Mouse (Mus musculus): ENCODE data around the gene Otor. TPM values are rescaled to one million over a fixed set of nuclear protein-coding genes. Genes with fewer than 3 reads are reported as not detected.

Otor gene
- polyA plus RNA-seq, 1 experiment from 2014 or later: 30.6 TPM

DNA sequence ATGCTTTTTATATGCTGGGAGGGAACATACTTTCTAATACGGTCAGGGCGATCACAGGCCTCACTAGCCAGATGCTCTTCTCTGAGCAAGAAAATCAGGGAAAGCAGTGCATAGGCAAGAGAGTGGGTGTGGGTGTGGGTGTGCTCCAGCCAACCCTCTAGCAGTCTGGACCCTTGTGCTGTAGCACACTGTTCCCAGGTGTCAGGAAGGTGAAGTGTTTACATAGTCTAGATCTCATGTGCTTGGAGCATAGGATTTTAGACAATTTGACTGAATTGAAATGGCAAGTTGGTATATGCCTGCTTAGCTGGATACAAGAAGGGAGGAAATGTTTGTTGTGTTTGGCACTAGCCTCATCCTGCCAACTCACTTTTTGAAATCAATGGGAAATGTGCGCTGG lies 12.4 kb upstream of the Otor start:
- no peak overlapping the region for H3K27ac ChIP-seq
- ATAC-seq (ENCODE audit: insufficient number of reproducible peaks, insufficient read depth, low FRiP score, low TSS enrichment, low read depth): no peak
- no peak overlapping the region for H3K4me2 ChIP-seq
- peaks cover 5% of the 10 kb centered on the region for H3K4me1 ChIP-seq
- H3K9me3 ChIP-seq: no peaks in the 10 kb centered on the region
- no peaks in the 10 kb centered on the region for H3K27me3 ChIP-seq
- peaks cover 49% of the 10 kb centered on the region for H3K36me3 ChIP-seq
- H3K4me3 ChIP-seq: no peak overlapping the region
- H3K9ac ChIP-seq: no peak overlapping the region
- WGBS: 85% methylated on average over 3 of the region's 3 CpGs

DNA sequence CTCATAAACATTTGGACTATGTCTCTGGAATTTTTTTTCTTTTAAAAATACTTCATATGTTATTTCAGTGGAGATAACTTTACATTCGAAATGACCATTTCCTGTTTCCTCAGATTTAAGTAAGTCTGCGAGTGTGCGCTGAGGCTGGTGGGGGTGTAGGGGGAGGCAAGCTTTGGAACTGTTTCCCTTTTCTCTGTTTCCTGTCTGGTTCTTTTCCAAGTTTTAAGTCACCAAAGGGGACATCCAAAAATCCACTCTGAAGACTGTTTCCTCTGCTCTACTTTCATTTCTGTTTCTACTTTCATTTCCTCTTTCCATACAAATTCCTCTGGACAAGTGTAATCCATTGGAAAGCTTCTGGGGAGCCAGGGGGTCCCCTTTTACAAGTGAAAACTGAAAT lies 3.4 kb downstream of the Otor start:
- H3K4me2 ChIP-seq: no peak overlapping the region
- H3K9ac ChIP-seq: no peak overlapping the region
- H3K36me3 ChIP-seq: no peaks in the 10 kb centered on the region
- H3K9me3 ChIP-seq: no peaks in the 10 kb centered on the region
- H3K27ac ChIP-seq: no peak overlapping the region
- no peak overlapping the region for H3K4me3 ChIP-seq
- peaks cover 23% of the 10 kb centered on the region for H3K4me1 ChIP-seq
- no peaks in the 10 kb centered on the region for H3K27me3 ChIP-seq
- no peak for ATAC-seq (ENCODE audit: insufficient number of reproducible peaks, insufficient read depth, low FRiP score, low TSS enrichment, low read depth)
- 59% methylated on average over 3 of the region's 3 CpGs for WGBS

DNA sequence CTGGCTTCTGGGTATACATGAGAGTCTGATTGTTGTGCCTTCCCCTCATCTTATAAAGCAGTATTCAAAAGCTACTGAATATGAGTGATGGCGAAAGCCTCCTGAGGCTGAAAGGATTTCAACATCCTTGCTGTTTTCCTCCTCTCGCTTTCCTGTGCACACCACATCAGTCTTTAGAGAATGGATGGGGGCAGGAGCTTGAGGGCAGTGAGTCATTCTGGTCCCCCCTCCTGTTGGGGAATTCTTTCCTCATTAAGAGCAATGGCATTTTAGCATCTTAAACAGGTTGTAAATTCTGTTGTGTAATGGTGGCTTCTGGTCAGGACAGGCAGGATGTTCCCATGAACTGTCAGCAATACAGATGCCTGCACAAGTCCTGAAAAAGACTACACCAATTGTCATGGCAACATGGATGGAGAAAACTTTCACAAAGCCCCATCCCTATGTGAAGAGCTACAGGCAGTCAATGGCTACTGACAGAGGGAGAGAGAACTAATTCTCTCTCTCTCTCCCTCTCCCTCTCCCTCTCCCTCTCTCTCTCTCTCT lies 6.7 kb downstream of the Otor start:
- 80% methylated on average over 2 of the region's 2 CpGs for WGBS
- Histone ChIP-seq H3K4me3 (no peak overlapping the region), H3K9ac (no peak overlapping the region), H3K9me3 (no peaks in the 10 kb centered on the region), H3K36me3 (no peaks in the 10 kb centered on the region), H3K4me2 (no peak overlapping the region), H3K4me1 (peaks cover 14% of the 10 kb centered on the region; the same call in 1 of the 2 replicates), H3K27ac (no peak overlapping the region), H3K27me3 (no peaks in the 10 kb centered on the region)
- no peak for ATAC-seq (ENCODE audit: insufficient number of reproducible peaks, insufficient read depth, low FRiP score, low TSS enrichment, low read depth)

DNA sequence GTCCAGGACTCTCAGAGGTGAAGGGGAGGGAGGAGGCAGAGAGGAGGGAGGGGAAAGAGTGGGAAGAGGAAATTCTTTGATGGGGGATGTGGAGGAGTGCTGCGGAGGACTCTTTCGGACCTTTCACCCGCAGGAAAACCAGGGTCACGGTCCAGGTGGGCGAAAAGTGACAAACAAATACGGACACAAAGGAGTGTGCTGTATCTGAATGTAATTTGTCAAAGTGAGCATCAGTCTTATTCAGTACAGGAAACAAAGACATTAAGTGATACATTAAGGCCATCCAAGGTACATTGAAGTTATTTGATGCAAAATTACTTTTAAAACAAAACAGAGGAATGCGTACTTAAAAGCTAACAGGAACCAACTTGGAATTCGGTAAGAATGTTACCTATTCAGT lies 11.6 kb downstream of the Otor start:
- ATAC-seq (ENCODE audit: insufficient number of reproducible peaks, insufficient read depth, low FRiP score, low TSS enrichment, low read depth): no peak
- H3K27ac ChIP-seq: no peak overlapping the region
- H3K9me3 ChIP-seq: no peaks in the 10 kb centered on the region
- H3K4me2 ChIP-seq: no peak overlapping the region
- H3K4me3 ChIP-seq: no peak overlapping the region
- no peak overlapping the region for H3K9ac ChIP-seq
- no peaks in the 10 kb centered on the region for H3K27me3 ChIP-seq
- no peaks in the 10 kb centered on the region for H3K36me3 ChIP-seq
- H3K4me1 ChIP-seq: peaks cover 7% of the 10 kb centered on the region; the same call in 1 of the 2 replicates
- 75% methylated on average over 8 of the region's 8 CpGs for WGBS

DNA sequence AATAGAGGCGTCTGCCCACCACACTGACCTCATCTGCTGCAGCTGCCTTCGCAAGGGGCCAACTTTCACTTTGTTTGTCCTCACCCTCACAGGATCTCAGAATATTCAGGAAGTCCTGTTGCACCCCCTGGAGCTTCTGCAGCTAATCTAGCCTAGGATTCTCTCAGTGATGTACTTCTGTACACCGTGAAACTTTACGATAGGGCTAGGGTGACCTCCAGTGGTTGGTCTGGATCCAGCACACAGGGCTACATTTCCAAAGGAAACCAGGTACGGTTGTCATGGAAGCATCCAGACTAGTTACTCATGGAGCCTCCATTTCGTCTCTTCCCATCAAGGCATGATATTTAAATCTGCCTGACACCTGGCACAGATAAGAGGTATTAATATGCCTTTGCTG lies 15.5 kb downstream of the Otor start:
- H3K9me3 ChIP-seq: no peaks in the 10 kb centered on the region

DNA sequence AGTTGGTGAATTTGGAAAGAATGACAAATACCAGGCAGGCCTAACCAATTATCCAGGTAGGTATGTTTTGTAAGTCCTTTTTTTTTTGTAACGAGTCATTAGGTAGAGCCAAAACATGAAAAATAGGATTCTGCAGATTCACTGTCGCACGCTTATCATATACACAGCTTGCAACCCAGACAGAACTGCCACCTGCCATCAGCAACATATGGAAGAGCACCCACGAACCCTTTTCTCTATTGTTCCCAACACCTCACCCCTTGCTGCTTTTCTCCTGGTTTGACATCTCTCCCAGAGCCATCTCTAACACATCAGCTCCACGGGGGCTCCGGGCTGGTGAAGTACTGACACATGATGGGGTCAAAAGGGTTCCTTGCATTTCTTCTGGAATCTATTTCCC lies 16.5 kb downstream of the Otor start:
- no peak overlapping the region for H3K4me2 ChIP-seq
- H3K9me3 ChIP-seq: no peaks in the 10 kb centered on the region
- no peaks in the 10 kb centered on the region for H3K27me3 ChIP-seq
- no peak overlapping the region for H3K4me3 ChIP-seq
- no peak for ATAC-seq (ENCODE audit: insufficient number of reproducible peaks, insufficient read depth, low FRiP score, low TSS enrichment, low read depth)
- WGBS: 74% methylated on average over 6 of the region's 6 CpGs
- no peaks in the 10 kb centered on the region for H3K36me3 ChIP-seq
- H3K27ac ChIP-seq: no peak overlapping the region
- H3K9ac ChIP-seq: no peak overlapping the region
- 0 out of 2 replicates have a peak, but pooled peaks cover 9% of the 10 kb centered on the region for H3K4me1 ChIP-seq

More for the DNA sequence above, 15.5 kb downstream of the Otor start:
- peak; percentile 84 for ATAC-seq (ENCODE audit: insufficient number of reproducible peaks, insufficient read depth, low FRiP score, low TSS enrichment, low read depth)
- Histone ChIP-seq H3K4me2 (no peak overlapping the region), H3K4me3 (no peak overlapping the region), H3K36me3 (no peaks in the 10 kb centered on the region), H3K27ac (no peak overlapping the region), H3K4me1 (0 out of 2 replicates have a peak, but pooled peaks cover 3% of the 10 kb centered on the region), H3K9ac (no peak overlapping the region), H3K27me3 (no peaks in the 10 kb centered on the region)
- WGBS: 28% methylated on average over 6 of the region's 6 CpGs

DNA sequence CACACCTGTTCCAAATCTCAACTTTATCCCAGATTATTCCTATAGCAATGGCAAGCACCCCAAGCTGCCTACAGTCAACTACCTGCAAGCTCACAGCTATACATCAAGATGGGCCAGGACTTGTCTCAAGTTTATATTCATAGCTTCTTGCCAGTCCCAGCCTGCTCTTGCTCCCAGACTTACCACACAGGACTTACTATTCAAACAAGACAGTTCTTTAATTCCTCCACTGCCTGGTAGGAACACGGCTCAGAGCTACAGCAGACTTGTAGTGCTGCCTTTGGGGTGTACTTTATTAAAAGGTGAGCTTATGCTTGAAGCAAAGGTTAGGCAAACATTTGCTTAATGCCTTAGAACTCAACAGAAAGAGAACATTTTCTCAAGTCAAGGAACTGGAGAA lies 18.9 kb downstream of the Otor start:
- H3K36me3 ChIP-seq: no peaks in the 10 kb centered on the region
- no peak overlapping the region for H3K4me3 ChIP-seq
- WGBS: 70% methylated on average over 1 of the region's 1 CpGs
- no peak overlapping the region for H3K4me2 ChIP-seq
- H3K9ac ChIP-seq: no peak overlapping the region
- no peaks in the 10 kb centered on the region for H3K27me3 ChIP-seq
- H3K4me1 ChIP-seq: 0 out of 2 replicates have a peak, but pooled peaks cover 11% of the 10 kb centered on the region
- no peaks in the 10 kb centered on the region for H3K9me3 ChIP-seq
- no peak for ATAC-seq (ENCODE audit: insufficient number of reproducible peaks, insufficient read depth, low FRiP score, low TSS enrichment, low read depth)
- H3K27ac ChIP-seq: no peak overlapping the region

DNA sequence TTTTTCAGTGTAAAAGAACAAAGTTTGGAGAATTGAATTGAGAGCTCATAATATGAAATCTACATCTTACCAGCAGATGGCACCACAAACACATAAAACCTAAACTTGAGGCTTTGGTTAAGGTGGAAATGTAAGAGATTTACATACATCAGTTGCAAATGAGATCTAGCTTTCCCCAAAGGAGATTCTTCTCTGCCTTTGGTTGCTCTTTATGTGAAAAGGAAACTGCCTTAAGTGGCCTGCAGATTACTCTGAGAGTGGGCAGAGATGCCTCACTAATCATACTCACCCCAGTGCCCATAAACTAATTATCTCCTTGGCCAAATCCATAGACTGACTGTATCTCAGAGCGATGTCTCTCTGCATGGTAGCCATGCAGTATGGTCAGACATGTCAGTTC lies 35.6 kb downstream of the Otor start:
- 82% methylated on average over 1 of the region's 1 CpGs for WGBS
- H3K9ac ChIP-seq: no peak overlapping the region
- H3K27me3 ChIP-seq: no peaks in the 10 kb centered on the region
- no peaks in the 10 kb centered on the region for H3K36me3 ChIP-seq
- no peak for ATAC-seq (ENCODE audit: insufficient number of reproducible peaks, insufficient read depth, low FRiP score, low TSS enrichment, low read depth)
- no peak overlapping the region for H3K4me3 ChIP-seq
- H3K9me3 ChIP-seq: no peaks in the 10 kb centered on the region
- H3K4me1 ChIP-seq: no peaks in the 10 kb centered on the region
- H3K4me2 ChIP-seq: no peak overlapping the region
- no peak overlapping the region for H3K27ac ChIP-seq

DNA sequence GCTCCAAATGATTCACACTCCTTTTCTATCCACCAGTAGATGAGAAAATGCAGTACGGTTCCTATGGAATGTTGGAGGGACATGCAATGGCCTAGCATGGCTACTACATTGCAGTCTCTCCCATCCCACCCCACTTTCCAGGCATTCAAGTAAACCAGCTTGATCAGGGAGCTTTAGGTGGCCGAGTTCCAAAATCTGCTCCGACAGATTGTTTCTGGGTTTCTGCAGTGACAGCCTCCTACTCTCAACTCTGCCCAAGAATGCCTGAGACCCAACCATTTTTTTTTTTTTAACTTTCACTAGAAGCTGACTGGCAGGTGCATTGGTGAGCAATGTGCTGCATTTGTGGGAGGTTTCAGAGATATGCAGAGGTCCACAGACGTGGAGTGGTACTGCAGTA lies 36.4 kb downstream of the Otor start:
- Histone ChIP-seq H3K36me3 (no peaks in the 10 kb centered on the region), H3K9ac (no peak overlapping the region), H3K9me3 (no peaks in the 10 kb centered on the region), H3K27ac (no peak overlapping the region), H3K4me1 (no peaks in the 10 kb centered on the region), H3K27me3 (no peaks in the 10 kb centered on the region), H3K4me3 (no peak overlapping the region), H3K4me2 (no peak overlapping the region)
- ATAC-seq (ENCODE audit: insufficient number of reproducible peaks, insufficient read depth, low FRiP score, low TSS enrichment, low read depth): no peak
- 75% methylated on average over 4 of the region's 4 CpGs for WGBS

DNA sequence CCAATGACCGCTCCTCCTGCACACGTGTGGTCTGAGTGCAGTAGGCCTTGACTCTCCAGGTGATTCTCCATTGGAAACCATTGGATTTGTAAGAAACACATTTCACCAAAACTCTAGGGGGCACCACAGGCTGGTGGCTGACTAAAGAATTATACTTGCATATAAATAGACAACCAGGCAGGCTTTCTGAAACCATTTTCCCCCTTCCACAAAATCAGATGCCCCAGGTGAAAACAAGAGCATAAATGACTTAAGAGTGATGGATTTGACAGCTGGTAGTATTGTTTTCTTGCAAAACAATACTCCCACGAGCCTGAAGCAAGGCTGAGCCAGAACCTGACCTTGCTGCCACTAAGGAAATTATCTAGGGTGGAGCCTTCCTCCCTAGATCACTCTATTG lies 39.2 kb downstream of the Otor start:
- WGBS: 59% methylated on average over 3 of the region's 3 CpGs
- H3K27ac ChIP-seq: no peak overlapping the region
- H3K9ac ChIP-seq: no peak overlapping the region
- H3K4me3 ChIP-seq: no peak overlapping the region
- H3K27me3 ChIP-seq: no peaks in the 10 kb centered on the region
- H3K4me1 ChIP-seq: no peaks in the 10 kb centered on the region
- H3K36me3 ChIP-seq: no peaks in the 10 kb centered on the region
- H3K9me3 ChIP-seq: no peaks in the 10 kb centered on the region
- no peak overlapping the region for H3K4me2 ChIP-seq
- ATAC-seq (ENCODE audit: insufficient number of reproducible peaks, insufficient read depth, low FRiP score, low TSS enrichment, low read depth): no peak

DNA sequence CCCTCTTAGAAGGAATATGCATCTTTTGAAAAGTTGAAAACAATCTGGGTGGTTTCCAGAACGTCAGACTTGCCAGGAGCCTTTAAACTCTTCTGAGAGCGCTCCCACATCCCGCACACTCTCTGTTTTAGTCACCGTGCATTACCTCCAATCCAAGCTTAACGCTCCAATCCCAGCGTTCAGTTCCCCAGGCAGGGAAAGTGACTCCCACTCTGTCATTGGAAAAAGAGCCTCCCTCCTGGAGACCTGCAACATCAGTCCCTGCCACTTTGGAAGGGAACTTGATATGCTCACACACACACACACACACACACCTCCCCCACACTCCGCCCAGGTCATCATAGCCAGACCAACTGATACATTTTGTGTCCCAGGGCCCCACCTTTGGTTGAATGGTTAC lies 39.9 kb downstream of the Otor start:
- H3K27ac ChIP-seq: no peak overlapping the region
- H3K4me1 ChIP-seq: no peaks in the 10 kb centered on the region
- H3K4me2 ChIP-seq: no peak overlapping the region
- H3K36me3 ChIP-seq: no peaks in the 10 kb centered on the region
- no peak overlapping the region for H3K9ac ChIP-seq
- no peak overlapping the region for H3K4me3 ChIP-seq
- no peak for ATAC-seq (ENCODE audit: insufficient number of reproducible peaks, insufficient read depth, low FRiP score, low TSS enrichment, low read depth)
- H3K27me3 ChIP-seq: no peaks in the 10 kb centered on the region
- 69% methylated on average over 7 of the region's 7 CpGs for WGBS
- H3K9me3 ChIP-seq: no peaks in the 10 kb centered on the region

DNA sequence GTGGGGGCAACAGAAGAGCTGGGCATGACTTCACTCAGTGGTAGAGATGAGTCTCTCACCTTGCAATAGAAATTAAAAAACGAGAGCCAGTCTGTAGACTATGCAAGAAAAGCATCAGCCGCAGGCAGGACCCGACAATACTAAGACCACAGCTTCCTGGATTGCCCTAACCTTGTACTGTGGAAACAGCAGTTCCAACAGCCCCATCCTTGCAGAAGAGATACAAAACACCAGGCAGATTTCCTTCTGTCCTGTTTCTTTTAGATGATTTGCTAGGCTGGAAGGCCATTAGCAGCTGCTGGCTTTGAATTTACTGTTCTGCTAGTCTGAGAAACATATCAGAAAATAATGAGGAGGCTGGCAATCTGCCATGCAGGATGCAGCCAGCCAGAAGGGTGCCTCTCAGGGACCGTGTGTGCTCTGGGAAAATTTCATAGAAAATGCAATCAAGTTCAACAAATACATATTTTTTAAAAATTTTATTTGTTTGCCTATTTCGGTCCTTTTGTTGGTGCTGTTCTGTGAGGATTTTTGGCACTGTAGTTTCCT lies 52.9 kb downstream of the Otor start:
- WGBS: 71% methylated on average over 5 of the region's 5 CpGs

More for the DNA sequence above, 52.9 kb downstream of the Otor start:
- no peak overlapping the region for H3K27ac ChIP-seq
- no peak for ATAC-seq (ENCODE audit: insufficient number of reproducible peaks, insufficient read depth, low FRiP score, low TSS enrichment, low read depth)
- H3K27me3 ChIP-seq: no peaks in the 10 kb centered on the region
- no peaks in the 10 kb centered on the region for H3K9me3 ChIP-seq
- no peak overlapping the region for H3K4me3 ChIP-seq
- no peak overlapping the region for H3K4me2 ChIP-seq
- no peaks in the 10 kb centered on the region for H3K36me3 ChIP-seq
- no peak overlapping the region for H3K9ac ChIP-seq
- no peaks in the 10 kb centered on the region for H3K4me1 ChIP-seq
